Mouse (Mus musculus) hindbrain, embryonic 10.5 days (tissue): ENCODE measurements around the gene Ripor2. TPM values are rescaled to one million over a fixed set of nuclear protein-coding genes. Genes with fewer than 3 reads are reported as not detected.
A peak's percentile ranks its signal among the peaks of the same experiment; 100 is the strongest.
"Not testable (repeated sequence)": the region's sequence is repeated elsewhere in the genome, so short reads cannot be mapped to it uniquely, and the experiment has no call there.

Experiments
- DNase-seq: peaks from one replicate; pipeline ENCODE4 v3.0.0-alpha.2; 2017; ENCODE audit warnings: low spot score
- H3K27ac ChIP-seq: fragments of 300-500 bp; sonication (generic); 2 replicates; pipeline ENCODE4 v1.5.1; 2016; ENCODE audit warnings: mild to moderate bottlenecking, moderate library complexity
- H3K27me3 ChIP-seq: fragments of 300-500 bp; sonication (generic); 2 replicates; pipeline ENCODE4 v1.6.1; 2016; ENCODE audit warnings: mild to moderate bottlenecking; ENCODE audit not compliant: poor library complexity, insufficient read depth, severe bottlenecking
- H3K36me3 ChIP-seq: fragments of 300-500 bp; sonication (generic); 2 replicates; pipeline ENCODE4 v1.6.1; 2016; ENCODE audit warnings: mild to moderate bottlenecking, moderate library complexity
- H3K4me1 ChIP-seq: fragments of 300-500 bp; sonication (generic); replicated peaks from 2 replicates; pipeline ENCODE4 v1.6.1; 2016; ENCODE audit warnings: mild to moderate bottlenecking
- H3K4me3 ChIP-seq: fragments of 300-500 bp; sonication (generic); 2 replicates; pipeline ENCODE4 v1.5.1; 2016; ENCODE audit warnings: mild to moderate bottlenecking, moderate library complexity
- H3K9me3 ChIP-seq: fragments of 300-500 bp; sonication (generic); 2 replicates; pipeline ENCODE4 v1.6.1; 2016; ENCODE audit warnings: mild to moderate bottlenecking, moderate library complexity
- WGBS: fragments of 180-500 bp; shearing (Covaris S2); methylation state at CpG from one replicate; pipeline ENCODE4 v1.1.7; 2016; 5-methylcytosine and 5-hydroxymethylcytosine counted together
- polyA plus RNA-seq: library from polyadenylated mRNA; unstranded; fragments of >200 nt; fragmentation: Nextera tagmentation; extraction: Ambion mirVana; gene quantifications from 2 replicates; pipeline ENCODE4 v1.2.1, GENCODE M21; 2016

Ripor2 gene
- polyA plus RNA-seq, 1 experiment from 2014 or later, result 6.4 TPM

GRCm38 (mm10) chr13:24756756-24757155 is 174.8 kb downstream of the Ripor2 start:
- WGBS, result 94% methylated on average over 3 of the region's 3 CpGs
- DNase-seq, result no peak
- H3K9me3 ChIP-seq, result no peaks in the 10 kb centered on the region
- H3K4me3 ChIP-seq, result no peak overlapping the region
- H3K36me3 ChIP-seq, result peaks cover 81% of the 10 kb centered on the region
- no peaks in the 10 kb centered on the region for H3K27me3 ChIP-seq
- peaks cover 12% of the 10 kb centered on the region for H3K4me1 ChIP-seq
- H3K27ac ChIP-seq, result no peak overlapping the region

- Histone ChIP-seq H3K9me3 (no peaks in the 10 kb centered on the region), H3K27me3 (no peaks in the 10 kb centered on the region), H3K27ac (no peak overlapping the region), H3K4me1 (peaks cover 20% of the 10 kb centered on the region), H3K36me3 (peaks cover 69% of the 10 kb centered on the region), H3K4me3 (no peak overlapping the region)
- WGBS, result 89% methylated on average over 12 of the region's 12 CpGs
- no peak for DNase-seq
Measured at GRCm38 (mm10) chr13:24757820-24758564, 176.0 kb downstream of the Ripor2 start.

- no peak overlapping the region for H3K4me3 ChIP-seq
Measured at GRCm38 (mm10) chr13:24759451-24759850, 177.5 kb downstream of the Ripor2 start.

GRCm38 (mm10) chr13:24760351-24760870 is 178.4 kb downstream of the Ripor2 start:
- Histone ChIP-seq H3K27ac (peak overlapping the region; percentile 98), H3K4me3 (peak overlapping the region; percentile 84)

More at GRCm38 (mm10) chr13:24759451-24759850, 177.5 kb downstream of the Ripor2 start:
- Histone ChIP-seq H3K4me1 (peaks cover 20% of the 10 kb centered on the region), H3K9me3 (no peaks in the 10 kb centered on the region), H3K27ac (no peak overlapping the region), H3K36me3 (peaks cover 55% of the 10 kb centered on the region), H3K27me3 (no peaks in the 10 kb centered on the region)
- DNase-seq, result no peak
- WGBS, result 93% methylated on average over 10 of the region's 10 CpGs

GRCm38 (mm10) chr13:24761083-24761402 is 179.1 kb downstream of the Ripor2 start:
- Histone ChIP-seq H3K27me3 (no peaks in the 10 kb centered on the region), H3K27ac (peak overlapping the region; percentile 98), H3K36me3 (peaks cover 39% of the 10 kb centered on the region), H3K4me3 (peak overlapping the region; percentile 84), H3K9me3 (no peaks in the 10 kb centered on the region), H3K4me1 (peaks cover 20% of the 10 kb centered on the region)
- DNase-seq, result no peak
- 7% methylated on average over 10 of the region's 10 CpGs for WGBS

More at GRCm38 (mm10) chr13:24760351-24760870, 178.4 kb downstream of the Ripor2 start:
- DNase-seq, result no peak
- Histone ChIP-seq H3K36me3 (peaks cover 46% of the 10 kb centered on the region), H3K27me3 (no peaks in the 10 kb centered on the region), H3K9me3 (no peaks in the 10 kb centered on the region), H3K4me1 (peaks cover 20% of the 10 kb centered on the region)
- 82% methylated on average over 5 of the region's 5 CpGs for WGBS

GRCm38 (mm10) chr13:24761403-24762227 is 179.6 kb downstream of the Ripor2 start, which contains the start of gene Gmnn:
Gene Gmnn, minus strand, starts transcription at chr13:24761923.
- no peaks in the 10 kb centered on the region for H3K9me3 ChIP-seq
- peak within 1 kb of the TSS; percentile 98 for H3K27ac ChIP-seq
- H3K27me3 ChIP-seq, result no peaks in the 10 kb centered on the region
- peak; percentile 91 for DNase-seq
- WGBS, result under 1% methylated on average over 79 of the region's 79 CpGs
- peaks cover 34% of the 10 kb centered on the region for H3K36me3 ChIP-seq
- peak within 1 kb of the TSS; percentile 84 for H3K4me3 ChIP-seq
- H3K4me1 ChIP-seq, result peaks cover 20% of the 10 kb centered on the region

- 46% methylated on average over 4 of the region's 4 CpGs for WGBS
Measured at GRCm38 (mm10) chr13:24762254-24762653, 180.3 kb downstream of the Ripor2 start.

GRCm38 (mm10) chr13:24767809-24768208 is 185.8 kb downstream of the Ripor2 start:
- not testable (repeated sequence) for H3K4me1 ChIP-seq, H3K27ac ChIP-seq, H3K36me3 ChIP-seq, H3K9me3 ChIP-seq, H3K4me3 ChIP-seq, DNase-seq, H3K27me3 ChIP-seq
- WGBS, result 82% methylated on average over 4 of the region's 4 CpGs

More at GRCm38 (mm10) chr13:24762254-24762653, 180.3 kb downstream of the Ripor2 start:
- Histone ChIP-seq H3K27me3 (no peaks in the 10 kb centered on the region), H3K9me3 (no peaks in the 10 kb centered on the region), H3K4me1 (peaks cover 20% of the 10 kb centered on the region), H3K27ac (peak overlapping the region; percentile 98), H3K4me3 (peak overlapping the region; percentile 84), H3K36me3 (peaks cover 27% of the 10 kb centered on the region)
- DNase-seq, result no peak

- H3K4me3 ChIP-seq, H3K36me3 ChIP-seq, H3K27me3 ChIP-seq, H3K4me1 ChIP-seq, H3K27ac ChIP-seq, DNase-seq, H3K9me3 ChIP-seq: not testable (repeated sequence)
- WGBS, result 95% methylated on average over 10 of the region's 10 CpGs
Measured at GRCm38 (mm10) chr13:24771482-24771881, 189.5 kb downstream of the Ripor2 start.

- Histone ChIP-seq H3K9me3 (no peaks in the 10 kb centered on the region), H3K4me3 (no peak overlapping the region), H3K27me3 (no peaks in the 10 kb centered on the region), H3K36me3 (no peaks in the 10 kb centered on the region), H3K27ac (no peak overlapping the region), H3K4me1 (no peaks in the 10 kb centered on the region)
- DNase-seq, result peak; percentile 37
- 51% methylated on average over 7 of the region's 7 CpGs for WGBS
Measured at GRCm38 (mm10) chr13:24776146-24776844, 194.3 kb downstream of the Ripor2 start.

- WGBS, result 79% methylated on average over 2 of the region's 2 CpGs
Measured at GRCm38 (mm10) chr13:24778026-24778425, 196.0 kb downstream of the Ripor2 start.

GRCm38 (mm10) chr13:24778706-24779380 is 196.9 kb downstream of the Ripor2 start:
- 87% methylated on average over 8 of the region's 8 CpGs for WGBS
- H3K9me3 ChIP-seq, result no peaks in the 10 kb centered on the region
- H3K4me3 ChIP-seq, result no peak overlapping the region
- no peak for DNase-seq
- no peaks in the 10 kb centered on the region for H3K27me3 ChIP-seq
- H3K4me1 ChIP-seq, result no peaks in the 10 kb centered on the region
- H3K27ac ChIP-seq, result no peak overlapping the region
- H3K36me3 ChIP-seq, result no peaks in the 10 kb centered on the region

More at GRCm38 (mm10) chr13:24778026-24778425, 196.0 kb downstream of the Ripor2 start:
- no peak overlapping the region for H3K27ac ChIP-seq
- H3K27me3 ChIP-seq, result no peaks in the 10 kb centered on the region
- no peak for DNase-seq
- H3K36me3 ChIP-seq, result no peaks in the 10 kb centered on the region
- H3K9me3 ChIP-seq, result no peaks in the 10 kb centered on the region
- H3K4me3 ChIP-seq, result no peak overlapping the region
- H3K4me1 ChIP-seq, result no peaks in the 10 kb centered on the region
